Mouse (Mus musculus): ENCODE measurements at regions not wholly inside any gene's neighbourhood (a gene's known extent, or its start where the extent isn't known, plus 50 kb on each side); places are given as distances from the start of the nearest gene placed in this dataset.
"Not testable (repeated sequence)": the region's sequence is repeated elsewhere in the genome, so short reads cannot be mapped to it uniquely, and the experiment has no call there.

DNA sequence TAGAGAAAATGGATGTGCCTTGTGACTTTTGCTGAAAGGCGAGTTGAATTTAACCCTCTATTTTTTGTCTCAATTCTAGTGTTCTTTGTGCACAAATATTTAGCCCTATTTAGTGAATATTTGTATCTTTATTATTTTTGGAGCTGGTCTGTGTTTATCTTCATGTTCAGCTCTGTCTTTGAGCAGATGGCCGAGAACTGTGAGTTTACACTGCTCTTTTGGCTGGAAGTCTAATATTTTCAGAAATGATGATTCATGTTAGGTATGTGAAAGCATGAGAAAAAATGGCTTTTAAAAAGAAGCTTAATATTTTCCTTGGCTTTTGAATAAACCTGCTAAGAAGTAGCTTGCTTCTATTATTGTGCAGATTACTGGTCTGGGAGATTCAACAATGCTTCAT, 505.4 kb downstream of the Sema5a start:
- DNase-seq (ENCODE audit: low spot score in 2 of 2) = peak; percentile 9 to 73

DNA sequence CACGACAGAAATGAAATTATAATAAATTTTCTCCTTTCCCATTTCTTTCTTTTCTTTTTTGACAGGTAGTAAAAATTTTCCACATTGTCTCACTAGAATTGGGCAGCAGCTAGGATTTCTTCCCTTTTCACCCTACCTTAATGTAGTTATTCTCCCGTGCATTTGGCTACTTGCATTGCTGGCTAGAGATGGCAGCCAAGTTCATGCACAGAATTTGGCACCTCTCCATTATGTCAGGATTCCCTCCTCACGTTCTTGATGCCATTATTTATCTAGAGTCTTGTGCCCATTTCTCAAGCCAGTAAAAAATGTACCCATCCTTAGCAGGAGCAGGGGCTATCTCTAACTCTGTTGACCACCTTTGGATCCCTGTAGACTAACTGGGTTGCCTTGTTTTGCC, 507.4 kb downstream of the Sema5a start:
- DNase-seq (ENCODE audit: low spot score in 2 of 2) = no peak

DNA sequence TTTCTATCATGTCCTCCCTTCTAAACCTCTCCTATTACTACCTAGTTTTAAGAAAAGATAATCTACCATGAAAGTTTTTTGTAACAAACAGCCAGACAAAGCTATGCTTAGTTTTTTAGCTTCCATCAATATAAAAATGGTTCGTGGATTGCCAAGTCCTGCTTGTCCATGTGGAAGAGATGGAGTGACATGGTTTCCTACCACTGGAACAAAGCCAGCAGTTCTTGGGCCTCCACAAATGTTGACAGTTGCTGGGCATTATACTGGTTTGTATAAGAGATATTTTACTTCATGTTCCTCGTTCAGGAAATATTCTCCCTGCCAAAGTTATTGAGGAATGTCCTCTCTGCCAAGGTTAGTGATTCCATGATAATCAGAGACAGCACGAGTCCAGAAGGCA, 515.5 kb downstream of the Sema5a start:
- DNase-seq (ENCODE audit: low spot score in 2 of 2) = no peak

DNA sequence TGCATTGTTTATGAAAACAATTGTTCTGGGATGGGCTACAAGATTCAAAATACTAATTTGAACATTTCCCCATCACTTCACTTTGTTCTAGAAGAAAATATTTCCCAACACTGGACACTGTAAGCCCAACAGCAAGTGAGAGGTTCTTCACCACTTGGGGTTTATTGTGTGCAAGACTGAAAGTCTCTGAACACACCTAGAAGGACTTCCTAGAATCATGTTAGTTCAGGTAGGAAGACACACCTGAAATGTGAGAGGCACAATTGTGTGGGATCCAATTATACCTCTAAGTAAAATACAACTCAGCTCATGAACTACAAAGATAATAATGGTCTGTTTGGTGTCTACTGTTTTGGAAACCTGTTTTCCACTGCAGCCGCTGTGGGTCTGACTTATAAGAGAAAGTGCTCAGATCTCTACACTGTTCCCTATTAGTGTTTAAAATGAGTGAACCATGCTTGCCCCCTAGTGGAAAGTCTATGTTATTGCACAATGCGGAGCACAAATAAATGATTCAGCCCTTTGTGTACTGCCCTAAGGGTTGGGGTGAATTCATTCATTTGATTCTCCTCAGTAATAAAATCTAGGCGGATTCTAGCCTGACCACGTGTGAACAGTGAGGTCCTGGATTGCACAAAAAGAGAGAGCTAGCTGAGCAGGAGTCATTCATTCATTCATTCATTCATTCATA, 521.5 kb downstream of the Sema5a start:
- DNase-seq (ENCODE audit: low spot score in 2 of 2) = peak in 1 of 2 experiments; percentile 20

DNA sequence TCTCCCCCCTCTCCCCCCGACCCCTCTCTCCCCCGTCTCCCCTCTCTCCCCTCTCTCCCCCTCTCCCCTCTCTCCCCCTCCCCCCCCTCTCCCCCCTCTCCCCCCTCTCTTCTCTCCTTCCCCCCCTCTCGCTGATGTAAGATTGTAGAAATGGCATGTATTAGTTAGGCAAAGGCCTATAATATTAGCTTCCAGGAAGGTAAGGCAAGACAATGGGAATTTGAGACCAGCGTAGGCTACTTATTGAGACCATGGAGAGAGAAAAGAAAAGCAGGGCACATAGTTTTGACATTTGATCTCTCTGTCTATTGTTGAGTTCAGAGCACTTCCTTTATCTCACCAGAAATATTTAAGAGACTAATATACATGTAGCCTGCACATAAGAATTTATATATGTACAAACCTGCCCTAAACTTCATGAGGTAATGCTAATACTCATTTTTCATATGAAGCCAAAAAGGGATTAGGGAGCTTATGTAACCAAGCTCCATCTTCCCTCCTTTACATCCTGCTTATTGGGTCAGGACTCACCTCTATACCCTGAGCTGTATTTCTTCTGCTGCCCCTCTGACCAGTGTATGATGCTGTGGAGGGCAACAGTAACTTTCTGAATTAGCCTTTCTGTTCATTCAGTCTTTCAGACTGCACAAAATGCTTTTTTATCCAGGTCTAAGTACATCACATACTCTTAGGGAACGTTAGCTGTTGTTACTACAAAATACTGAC, 522.3 kb downstream of the Sema5a start:
- no peak for DNase-seq (ENCODE audit: low spot score in 2 of 2)

DNA sequence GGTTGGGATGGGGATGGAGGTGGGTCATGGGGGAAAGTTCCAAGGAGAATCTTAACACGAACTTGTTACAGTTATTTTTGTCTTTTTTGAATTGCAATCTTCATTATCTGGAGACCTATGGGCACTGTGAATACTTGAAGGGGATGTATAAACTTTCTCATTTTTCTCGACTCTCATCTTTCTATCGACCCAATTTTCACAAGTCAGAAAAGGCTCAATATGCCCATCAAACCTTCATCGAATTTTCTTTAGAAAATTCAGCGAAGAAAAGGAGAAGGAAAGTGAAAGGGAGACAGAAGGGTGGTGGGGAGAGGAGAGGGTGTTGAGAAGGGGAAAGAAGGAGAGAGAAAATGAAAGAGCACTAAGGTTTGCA, 533.6 kb downstream of the Sema5a start:
- DNase-seq (ENCODE audit: low spot score in 2 of 2) = not testable (repeated sequence)

DNA sequence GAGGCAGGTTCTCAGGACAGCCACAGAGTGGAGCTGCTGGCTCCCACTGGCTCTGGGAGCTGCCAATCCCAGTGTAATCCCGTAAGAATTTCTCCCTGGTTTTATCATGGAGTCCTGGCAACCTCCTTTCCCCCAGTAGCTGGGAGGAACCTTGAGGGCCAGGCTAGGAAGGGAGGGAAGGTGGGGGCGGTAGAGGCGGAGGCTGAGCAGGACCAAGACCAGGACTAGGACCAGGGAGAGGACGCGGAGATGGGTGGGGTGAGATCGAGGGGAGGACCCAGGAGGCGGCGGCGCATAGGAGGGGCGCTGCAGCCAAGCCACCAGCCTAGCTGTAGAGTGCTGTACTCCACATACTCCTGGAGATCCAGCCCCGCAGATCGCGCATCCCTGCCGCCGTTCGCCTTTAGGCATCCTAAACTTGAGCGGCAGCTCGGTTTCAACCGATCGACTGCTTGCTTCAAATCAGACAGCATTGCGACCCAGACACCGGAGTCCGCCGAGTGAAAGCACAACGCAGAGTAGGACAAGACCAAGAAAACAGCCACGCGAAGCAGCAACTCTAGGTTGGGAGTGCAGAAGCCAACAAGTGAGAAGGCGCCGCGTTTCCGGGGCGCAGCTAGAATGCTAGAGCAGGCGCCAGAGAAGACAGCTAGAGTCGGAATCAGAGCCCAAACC, 534.1 kb downstream of the Sema5a start:
- peak; percentile 76 to 86 for DNase-seq (ENCODE audit: low spot score in 2 of 2)

DNA sequence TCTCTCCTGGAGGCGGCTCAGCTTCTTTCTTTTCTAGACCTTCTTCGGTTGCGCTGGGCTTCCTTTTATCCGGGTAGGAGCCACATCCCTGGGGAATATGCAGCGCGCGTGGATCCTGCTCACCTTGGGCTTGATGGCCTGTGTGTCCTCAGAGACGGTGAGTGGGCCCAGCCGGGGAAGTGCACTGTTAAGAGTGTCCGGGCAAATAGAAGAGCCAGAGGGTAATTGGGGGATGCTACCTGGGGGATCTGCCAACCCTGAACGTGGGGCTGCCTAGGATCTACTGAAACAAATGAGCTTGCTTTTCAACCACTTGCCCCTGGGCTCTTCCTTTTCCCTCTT, 534.6 kb downstream of the Sema5a start:
- DNase-seq (ENCODE audit: low spot score in 2 of 2) = not testable (repeated sequence)

DNA sequence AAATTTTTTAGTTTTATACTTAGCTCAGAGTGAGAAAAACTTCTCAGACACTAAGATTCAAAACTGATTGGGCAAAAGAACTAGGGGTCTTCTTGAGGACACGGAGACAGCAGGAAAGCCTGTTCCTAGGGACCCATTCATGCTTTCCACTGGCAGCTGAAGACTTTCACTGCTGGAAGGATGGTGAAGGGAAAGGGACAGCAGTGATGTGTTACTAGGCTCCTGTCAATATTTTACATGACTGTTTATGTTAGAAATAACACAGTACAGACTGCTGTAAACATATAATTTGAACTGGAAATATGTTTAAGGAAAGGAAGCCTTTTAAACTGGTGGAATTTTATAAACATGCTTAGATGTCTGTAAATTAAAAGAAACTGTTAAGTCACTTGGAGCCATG, 537.0 kb downstream of the Sema5a start:
- not testable (repeated sequence) for DNase-seq (ENCODE audit: low spot score in 2 of 2)

DNA sequence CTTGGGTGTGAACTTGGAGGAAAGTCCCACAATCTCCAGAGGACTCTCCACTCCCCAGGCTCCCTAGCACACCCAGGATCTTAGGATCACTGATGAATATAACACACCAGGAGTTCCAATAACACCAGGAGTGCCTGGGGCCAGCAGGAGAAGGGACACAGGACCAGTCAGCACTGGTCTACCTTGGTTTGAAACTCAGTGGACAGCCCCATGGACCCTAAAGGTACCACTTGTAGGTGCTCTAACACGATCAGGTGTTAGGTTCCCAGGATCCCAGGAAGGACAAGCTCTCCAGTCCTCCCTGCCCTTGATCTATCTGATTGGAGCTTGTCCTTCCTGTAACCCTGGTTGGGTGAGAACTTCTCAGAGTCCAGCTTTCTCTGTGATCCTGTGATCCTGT, 554.6 kb downstream of the Sema5a start:
- DNase-seq (ENCODE audit: low spot score in 2 of 2) = no peak

DNA sequence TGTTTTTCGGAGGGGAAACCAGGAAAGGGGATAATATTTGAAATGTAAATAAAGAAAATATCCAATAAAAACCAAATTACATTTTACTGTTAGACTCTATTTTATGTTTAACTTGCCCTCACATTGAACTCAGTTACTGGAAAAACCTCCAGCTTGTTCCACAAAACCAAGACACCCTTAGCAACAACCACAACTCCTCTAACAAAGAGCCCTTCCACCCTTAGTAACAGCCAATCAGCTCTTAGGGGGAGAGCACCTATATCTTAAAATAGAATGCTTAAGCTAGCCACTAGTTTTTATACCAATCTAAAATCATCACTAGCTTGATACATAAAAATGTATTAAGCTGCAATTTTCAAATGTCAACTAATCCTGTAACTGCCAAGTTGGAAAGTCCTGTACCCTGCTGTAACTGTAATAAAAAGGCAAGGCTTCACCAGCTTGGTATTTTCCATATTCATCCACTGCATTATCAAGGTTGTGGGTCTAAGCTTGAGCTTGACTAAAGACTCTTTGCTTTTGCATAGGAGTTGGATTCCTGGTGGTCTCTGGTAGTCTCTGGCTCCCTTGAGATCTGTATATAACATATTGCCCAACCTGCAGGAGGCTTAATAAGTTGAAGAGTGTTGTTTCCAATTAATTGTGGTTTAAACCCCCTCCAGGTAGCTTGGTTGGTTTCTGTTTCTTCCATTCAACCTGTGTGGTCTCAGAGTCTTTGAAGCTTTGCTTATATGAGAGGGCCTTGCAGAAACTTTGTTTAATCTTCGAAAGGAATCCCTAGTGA, 566.4 kb downstream of the Sema5a start:
- no peak for DNase-seq (ENCODE audit: low spot score in 2 of 2)

DNA sequence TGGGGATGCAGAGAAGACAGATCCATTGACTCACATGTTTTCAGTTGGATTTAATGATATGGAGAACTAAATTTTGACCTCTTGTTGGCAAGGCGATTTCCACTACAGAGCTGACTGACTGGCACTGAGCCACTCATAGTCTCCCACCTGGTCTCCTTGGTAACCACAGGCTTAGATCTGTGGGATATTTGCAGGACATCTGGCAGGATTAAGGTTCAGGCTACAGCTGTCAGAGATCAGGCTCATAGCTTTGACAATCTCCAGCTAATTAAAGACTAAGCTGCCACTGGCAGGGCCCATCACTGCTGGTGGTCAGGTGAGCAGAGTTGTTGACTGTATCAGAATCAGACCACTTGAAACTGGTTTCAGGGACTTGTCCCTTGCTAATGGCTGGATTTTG, 595.4 kb downstream of the Sema5a start:
- DNase-seq (ENCODE audit: low spot score in 2 of 2) = no peak
